Mouse (Mus musculus) neutrophil, adult 59 days (primary cell): Measurements from ENCODE around the gene Nr1i2. TPM values are rescaled to one million over a fixed set of nuclear protein-coding genes. Genes with fewer than 3 reads are reported as not detected.

ENCODE experiments used
- total RNA-seq, 2 experiments: library from RNA; stranded (reverse); gene quantifications; 1 replicate in 1 of 2; 2 replicates in 1 of 2; pipeline ENCODE4 v1.2.4; 2023

Nr1i2 gene
- not detected for total RNA-seq

DNA sequence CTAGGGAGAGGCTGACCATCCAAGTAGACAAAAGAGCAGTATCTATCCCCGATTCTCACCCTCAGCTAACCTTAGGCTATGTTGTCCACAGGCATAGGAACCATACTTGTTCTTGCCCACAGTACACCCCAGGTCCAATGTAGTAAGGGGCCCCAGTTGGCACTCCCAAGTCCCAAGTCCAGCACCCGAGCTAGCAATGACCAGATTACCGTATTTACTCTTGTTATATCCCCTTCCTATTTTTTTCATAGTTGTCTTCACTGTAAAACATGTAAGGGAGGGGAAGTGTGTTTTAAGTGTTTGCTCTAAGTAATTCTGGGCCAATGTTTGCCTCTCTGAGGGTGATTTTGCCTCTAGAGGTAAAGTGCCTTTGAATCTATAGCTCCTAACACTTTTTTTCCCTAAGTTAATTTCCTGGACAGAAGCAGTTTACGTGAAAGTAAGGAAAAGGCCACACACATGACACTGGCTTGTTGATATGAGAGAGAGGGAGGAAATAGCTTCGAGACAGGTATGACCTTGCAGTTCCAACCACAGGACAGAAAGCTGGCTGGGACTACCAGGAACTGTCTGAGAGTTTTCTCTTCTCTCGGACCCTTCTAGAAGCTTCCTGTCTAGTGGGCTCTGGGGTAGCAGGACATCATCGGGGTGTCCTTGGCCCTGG lies at the start of gene Nr1i2:
Gene Nr1i2, minus strand, starts transcription at position 140 of the 664 bp plus-strand sequence.

DNA sequence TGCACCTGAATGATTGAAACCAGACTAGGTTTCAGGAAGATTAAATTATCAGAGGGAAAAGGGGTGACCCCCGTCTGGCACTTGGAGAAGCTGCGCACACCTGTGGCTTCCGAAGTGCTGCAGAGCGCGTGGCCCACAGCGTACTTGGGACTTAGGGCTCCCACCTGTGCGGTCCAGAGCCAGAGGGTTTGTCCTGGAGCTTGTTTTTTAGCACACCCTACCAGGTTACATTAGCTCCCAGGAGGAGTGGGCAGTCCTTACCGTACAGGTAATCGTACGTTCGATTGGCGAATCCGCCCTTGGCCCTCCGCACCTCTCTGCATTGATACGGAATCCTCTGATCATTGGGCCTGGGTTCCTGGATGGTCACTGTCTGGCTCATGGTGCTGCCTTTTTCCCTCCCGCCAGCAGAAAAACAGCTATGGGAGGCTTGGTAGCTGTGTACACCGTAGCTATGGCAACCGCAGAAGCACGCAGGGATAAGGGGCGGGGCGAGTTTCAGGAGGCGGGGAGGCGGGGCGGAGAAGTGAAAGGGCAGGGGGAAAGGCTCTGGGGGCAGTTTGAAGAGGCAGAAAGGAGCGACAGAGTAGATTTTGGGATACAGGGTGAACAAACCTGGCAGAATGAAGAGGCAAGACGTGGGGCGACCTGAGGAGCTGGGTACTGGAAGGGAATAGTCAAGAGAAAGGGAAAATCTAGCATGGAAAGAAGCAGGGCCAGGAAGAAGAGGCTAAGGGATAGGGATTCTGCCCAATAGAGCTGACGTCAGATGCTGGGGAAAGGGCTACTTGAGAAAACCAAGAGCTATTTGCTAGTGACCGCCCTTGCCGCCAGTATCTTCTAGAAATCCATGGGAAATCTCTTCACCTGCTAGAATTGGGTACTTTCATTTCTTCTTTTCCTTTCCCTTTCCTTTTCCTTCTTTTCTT lies 47.0 kb upstream of the Nr1i2 start, which contains the start of gene Maats1:
Gene Maats1, minus strand, starts transcription at position 748 of the 929 bp plus-strand sequence.

Other genes with a start within 250 kb of the Nr1i2 start
- gene Gsk3b, start 205.8 kb downstream of the Nr1i2 start, total RNA-seq, result 10 to 100 TPM; 66.0 to 73.0 TPM
- gene Maats1, start 47.3 kb upstream of the Nr1i2 start, total RNA-seq, result under 1 TPM in 1 of 2 experiments, not detected in 1; 0.27 TPM
- 10 to 100 TPM; 77.5 to 79.5 TPM for gene Cox17, start 52.2 kb upstream of the Nr1i2 start, total RNA-seq
- not detected for gene Gm21987, start 52.2 kb upstream of the Nr1i2 start, total RNA-seq
- 1 to 10 TPM in 1 of 2 experiments, under 1 TPM in 1; 0.22 to 1.1 TPM for gene Popdc2, start 67.4 kb upstream of the Nr1i2 start, total RNA-seq
- gene Pla1a, start 138.3 kb upstream of the Nr1i2 start, total RNA-seq, result not detected
- 10 to 100 TPM; 40.9 to 43.8 TPM for gene Adprh, start 157.9 kb upstream of the Nr1i2 start, total RNA-seq
- gene Cd80, start 160.7 kb upstream of the Nr1i2 start, total RNA-seq, result 10 to 100 TPM; 26.6 to 28.0 TPM
- 10 to 100 TPM in 1 of 2 experiments, 1 to 10 TPM in 1; 9.3 to 11.1 TPM for gene Timmdc1, start 227.8 kb upstream of the Nr1i2 start, total RNA-seq